Mouse (Mus musculus) kidney, adult 2 months (tissue): ENCODE data around the gene Pcsk1n.

Experiments
- CTCF ChIP-seq: fragments of 200-500 bp; conservative IDR thresholded peaks from 2 replicates; pipeline ENCODE4 v1.5.1; 2011; ENCODE audit warnings: low read depth, mild to moderate bottlenecking, control low read depth, low read length, moderate library complexity, mixed read lengths; ENCODE audit not compliant: insufficient read depth, insufficient read length
- POLR2A ChIP-seq: fragments of 200-500 bp; IDR thresholded peaks from one replicate; pipeline ENCODE4 v1.6.1; 2011; ENCODE audit warnings: low read depth, low read length, control low read depth

- TF ChIP-seq CTCF (peak; percentile 33), POLR2A (no peak)
Measured at GRCm38 (mm10) chrX:7910473-7910872, 9.1 kb upstream of the Pcsk1n start.
